Mouse (Mus musculus) kidney, adult 2 months (tissue): ENCODE results near the gene Tbc1d17.

ENCODE experiments used
- CTCF ChIP-seq: fragments of 200-500 bp; conservative IDR thresholded peaks from 2 replicates; pipeline ENCODE4 v1.5.1; 2011; ENCODE audit warnings: low read depth, mild to moderate bottlenecking, control low read depth, low read length, moderate library complexity, mixed read lengths; ENCODE audit not compliant: insufficient read depth, insufficient read length
- POLR2A ChIP-seq: fragments of 200-500 bp; IDR thresholded peaks from one replicate; pipeline ENCODE4 v1.6.1; 2011; ENCODE audit warnings: low read depth, low read length, control low read depth

GRCm38 (mm10) chr7:44883036-44883435 is 34.2 kb upstream of the Tbc1d17 start:
- TF ChIP-seq POLR2A = no peak
- TF ChIP-seq CTCF = no peak
